Mouse (Mus musculus) stomach, embryonic 16.5 days (tissue): ENCODE results near the gene Klk1b27. TPM values are rescaled to one million over a fixed set of nuclear protein-coding genes. Genes with fewer than 3 reads are reported as not detected.
"Not testable (repeated sequence)": the region's sequence is repeated elsewhere in the genome, so short reads cannot be mapped to it uniquely, and the experiment has no call there.

Experiments
- ATAC-seq: fragments of 200-750 bp; cut with Nextera tagmentation; 2 replicates; pipeline ENCODE4 v1.8.0; 2017; ENCODE audit warnings: moderate number of reproducible peaks, moderate TSS enrichment; ENCODE audit not compliant: insufficient read depth, low FRiP score
- H3K27ac ChIP-seq: fragments of 300-500 bp; sonication (generic); 2 replicates; pipeline ENCODE4 v1.5.1; 2014; ENCODE audit warnings: low read length
- H3K27me3 ChIP-seq: fragments of 300-500 bp; sonication (generic); 2 replicates; pipeline ENCODE4 v1.6.1; 2014; ENCODE audit warnings: low read length, control low read depth, mixed read lengths; ENCODE audit not compliant: control insufficient read depth, insufficient read depth
- H3K36me3 ChIP-seq: fragments of 300-500 bp; sonication (generic); 2 replicates; pipeline ENCODE4 v1.6.1; 2014; ENCODE audit warnings: low read length; ENCODE audit not compliant: control insufficient read depth, insufficient read depth
- H3K4me1 ChIP-seq: fragments of 300-500 bp; sonication (generic); 2 replicates; pipeline ENCODE4 v1.6.1; 2014; ENCODE audit warnings: low read length, control low read depth, mixed read lengths; ENCODE audit not compliant: control insufficient read depth, insufficient read depth
- H3K4me2 ChIP-seq: fragments of 300-500 bp; sonication (generic); 2 replicates; pipeline ENCODE4 v1.6.1; 2014; ENCODE audit warnings: low read depth, low read length, mixed read lengths
- H3K4me3 ChIP-seq: fragments of 300-500 bp; sonication (generic); replicated peaks from 2 replicates; pipeline ENCODE4 v1.5.1; 2014; ENCODE audit warnings: mild to moderate bottlenecking, low read length
- H3K9ac ChIP-seq: fragments of 300-500 bp; sonication (generic); 2 replicates; pipeline ENCODE4 v1.6.1; 2014; ENCODE audit warnings: low read length
- H3K9me3 ChIP-seq: fragments of 300-500 bp; sonication (generic); replicated peaks from 2 replicates; pipeline ENCODE4 v1.6.1; 2016; ENCODE audit warnings: low read length, control low read depth; ENCODE audit not compliant: control insufficient read depth
- WGBS: fragments of 180-500 bp; shearing (Covaris S2); extraction: QIAGEN DNeasy Blood & Tissue Kit; methylation state at CpG from one replicate; pipeline ENCODE4 v1.1.7; 2014; 5-methylcytosine and 5-hydroxymethylcytosine counted together
- polyA plus RNA-seq: library from polyadenylated mRNA; unstranded; fragments of >200 nt; fragmentation: Nextera tagmentation; extraction: Ambion mirVana; gene quantifications from 2 replicates; pipeline ENCODE4 v1.2.1, GENCODE M21; 2015

Klk1b27 gene
- not detected in 2 replicates for polyA plus RNA-seq

DNA sequence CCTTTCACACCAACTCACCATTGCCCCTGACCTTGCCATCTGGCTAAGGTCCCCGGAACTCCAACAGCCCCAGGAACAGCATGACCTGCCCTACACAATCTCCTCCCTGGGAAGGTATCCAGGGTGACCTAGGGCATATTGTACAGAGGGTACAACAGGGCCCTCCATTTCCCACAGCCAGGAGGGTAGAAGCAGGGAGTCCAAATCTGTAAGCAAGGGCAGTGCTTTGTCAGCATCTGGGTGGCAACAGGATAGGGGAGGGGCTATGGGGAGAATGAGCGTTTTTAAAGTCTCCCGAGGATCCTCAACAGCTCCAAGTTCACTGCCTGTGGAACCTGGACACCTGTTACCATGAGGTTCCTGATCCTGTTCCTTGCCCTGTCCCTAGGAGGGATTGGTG is at the start of gene Klk1b27:
Klk1b27 (plus strand) TSS at position 301 of the 400 bp plus-strand sequence.
- H3K27ac ChIP-seq, H3K4me2 ChIP-seq, ATAC-seq, H3K4me1 ChIP-seq, H3K9me3 ChIP-seq, H3K4me3 ChIP-seq, H3K9ac ChIP-seq, H3K36me3 ChIP-seq, H3K27me3 ChIP-seq: not testable (repeated sequence)
- 64% methylated on average over 3 of the region's 3 CpGs for WGBS

DNA sequence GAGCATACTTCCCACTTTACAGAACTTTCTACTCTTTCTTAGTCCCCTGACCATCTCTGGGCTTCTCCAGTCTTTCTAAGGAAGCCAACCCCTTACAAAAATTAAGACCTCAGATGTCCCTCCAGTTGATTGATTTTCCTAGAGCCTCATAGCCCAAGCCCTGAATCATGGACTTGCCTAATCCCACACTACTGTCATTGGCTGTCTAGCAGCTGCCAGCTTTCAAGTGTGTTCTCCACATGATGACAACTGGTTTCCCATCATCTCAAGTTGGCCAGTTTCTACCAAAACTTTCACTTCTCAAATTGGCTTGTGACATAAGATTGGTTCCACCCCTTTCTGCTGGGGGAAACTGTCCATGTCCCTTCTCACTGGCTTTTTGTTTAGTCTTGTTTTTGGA is 47.2 kb upstream of the Klk1b27 start:
- H3K4me1 ChIP-seq, result no peaks in the 10 kb centered on the region
- H3K4me2 ChIP-seq, result no peak overlapping the region
- H3K27ac ChIP-seq, result no peak overlapping the region
- no peak overlapping the region for H3K9ac ChIP-seq
- H3K27me3 ChIP-seq, result no peaks in the 10 kb centered on the region
- H3K4me3 ChIP-seq, result no peak overlapping the region
- H3K9me3 ChIP-seq, result no peaks in the 10 kb centered on the region
- ATAC-seq, result no peak
- no peaks in the 10 kb centered on the region for H3K36me3 ChIP-seq

DNA sequence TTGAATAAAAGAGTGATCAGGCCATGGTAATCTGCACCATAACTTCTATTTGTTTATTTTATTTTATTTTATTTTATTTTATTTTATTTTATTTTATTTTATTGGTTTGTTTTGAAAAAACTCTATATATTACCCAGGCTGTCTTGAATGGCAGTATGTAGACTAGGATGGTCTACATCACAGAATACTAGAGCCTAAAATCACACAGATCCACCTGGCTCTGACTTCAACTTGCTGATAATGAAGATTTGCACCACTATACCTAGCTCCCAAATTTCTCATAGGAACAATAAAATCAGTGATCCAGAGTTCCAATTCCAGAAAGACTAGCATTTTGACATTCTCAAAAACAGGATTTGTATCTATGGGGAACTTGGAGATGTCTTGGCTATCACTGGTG is 40.2 kb upstream of the Klk1b27 start, which contains the start of gene Klk1b26:
Klk1b26 (plus strand) TSS at position 301 of the 400 bp plus-strand sequence.
- not testable (repeated sequence) for H3K4me2 ChIP-seq

DNA sequence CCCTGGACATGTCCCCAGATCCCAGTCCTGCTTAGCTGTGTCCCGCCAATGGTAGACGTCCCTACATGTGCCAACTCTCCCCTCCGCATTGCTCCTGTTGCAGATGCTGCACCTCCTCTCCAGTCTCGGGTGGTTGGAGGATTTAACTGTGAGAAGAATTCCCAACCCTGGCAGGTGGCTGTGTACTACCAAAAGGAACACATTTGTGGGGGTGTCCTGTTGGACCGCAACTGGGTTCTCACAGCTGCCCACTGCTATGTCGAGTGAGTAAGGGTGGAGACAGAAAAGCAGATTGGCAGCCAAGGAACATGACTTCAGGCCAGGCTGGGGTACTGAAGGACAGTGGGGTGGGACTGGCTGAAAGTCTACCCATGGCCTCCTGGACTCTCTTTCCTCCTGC is 37.4 kb upstream of the Klk1b27 start:
- H3K4me1 ChIP-seq, H3K9ac ChIP-seq, ATAC-seq, H3K4me3 ChIP-seq, H3K36me3 ChIP-seq, H3K27me3 ChIP-seq, H3K27ac ChIP-seq, H3K4me2 ChIP-seq, H3K9me3 ChIP-seq: not testable (repeated sequence)
- WGBS, result 75% methylated on average over 6 of the region's 6 CpGs

More for the DNA sequence above, 40.2 kb upstream of the Klk1b27 start, which contains the start of gene Klk1b26:
- not testable (repeated sequence) for ATAC-seq, H3K27ac ChIP-seq, H3K4me3 ChIP-seq, H3K9me3 ChIP-seq, H3K36me3 ChIP-seq, H3K4me1 ChIP-seq, H3K27me3 ChIP-seq, H3K9ac ChIP-seq

DNA sequence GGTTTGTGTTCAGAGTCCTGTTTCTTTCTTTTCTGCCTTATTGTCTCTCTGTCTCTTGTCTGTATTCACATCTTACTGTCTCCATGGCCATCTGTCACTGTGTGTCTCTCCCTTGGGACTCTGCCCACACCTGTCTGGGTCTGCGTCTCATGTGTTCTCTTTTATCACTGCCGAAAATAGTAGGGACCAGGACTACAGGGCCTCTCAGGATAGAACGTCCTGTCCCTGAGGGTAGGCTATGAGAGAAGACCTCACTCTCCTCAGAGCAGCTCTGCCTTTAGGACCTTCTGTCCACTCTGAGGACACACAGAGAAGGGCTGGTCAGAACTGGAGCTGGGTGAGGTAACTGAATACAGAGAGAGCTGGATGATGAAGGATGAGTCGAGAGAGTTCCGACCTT is 37.0 kb upstream of the Klk1b27 start:
- no peak for ATAC-seq
- WGBS, result 90% methylated on average over 5 of the region's 5 CpGs
- H3K4me1 ChIP-seq, result no peaks in the 10 kb centered on the region
- H3K9me3 ChIP-seq, result no peaks in the 10 kb centered on the region
- no peak overlapping the region for H3K27ac ChIP-seq
- H3K4me2 ChIP-seq, result no peak overlapping the region
- no peak overlapping the region for H3K4me3 ChIP-seq
- no peaks in the 10 kb centered on the region for H3K27me3 ChIP-seq
- no peaks in the 10 kb centered on the region for H3K36me3 ChIP-seq
- no peak overlapping the region for H3K9ac ChIP-seq

DNA sequence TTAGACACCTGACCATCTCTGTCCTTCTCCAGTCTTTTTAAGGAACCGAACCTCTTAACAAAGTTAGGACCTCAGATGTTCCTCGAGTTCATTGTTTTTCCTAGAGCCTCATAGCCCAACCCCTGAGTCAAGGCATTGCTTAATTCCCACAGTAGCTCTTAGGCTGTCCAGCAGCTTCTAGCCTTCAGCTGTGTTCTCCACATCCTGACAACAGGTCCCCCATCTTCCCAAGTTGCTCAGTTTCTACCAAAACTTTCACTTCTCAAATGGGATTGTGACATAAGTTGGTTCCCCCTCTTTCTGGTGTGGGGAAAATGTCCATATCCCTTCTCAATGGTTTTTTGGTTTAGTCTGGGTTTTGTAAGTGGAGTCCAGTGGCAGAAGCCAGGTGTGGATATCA is 20.0 kb downstream of the Klk1b27 start:
- WGBS, result 80% methylated on average over 2 of the region's 2 CpGs
- no peaks in the 10 kb centered on the region for H3K4me1 ChIP-seq
- no peak overlapping the region for H3K4me3 ChIP-seq
- no peak overlapping the region for H3K27ac ChIP-seq
- no peak overlapping the region for H3K4me2 ChIP-seq
- no peak for ATAC-seq
- H3K9ac ChIP-seq, result no peak overlapping the region
- no peaks in the 10 kb centered on the region for H3K27me3 ChIP-seq
- no peaks in the 10 kb centered on the region for H3K36me3 ChIP-seq
- H3K9me3 ChIP-seq, result no peaks in the 10 kb centered on the region

DNA sequence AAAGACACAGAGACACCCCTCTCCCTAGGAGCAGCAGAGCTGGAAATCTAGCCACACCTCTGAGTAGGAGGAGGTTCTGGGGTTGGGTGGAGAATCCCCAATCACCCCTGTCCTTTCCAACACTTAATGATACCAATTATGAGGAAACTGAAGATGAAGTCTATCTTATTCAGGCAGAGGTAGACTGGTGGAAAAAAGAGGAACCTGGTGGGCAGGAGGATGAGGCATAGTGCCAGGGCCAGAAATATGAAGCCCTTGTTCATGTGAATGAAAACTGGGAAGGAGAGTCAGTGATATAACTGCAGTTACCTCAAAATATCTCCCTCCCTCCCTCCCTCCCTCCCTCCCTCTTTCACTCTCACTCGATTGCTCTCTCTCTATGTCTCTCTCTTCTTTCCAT is 25.6 kb downstream of the Klk1b27 start:
- no peaks in the 10 kb centered on the region for H3K27me3 ChIP-seq
- whole genome bisulfite sequencing, result 78% methylated on average over 1 of the region's 1 CpGs

DNA sequence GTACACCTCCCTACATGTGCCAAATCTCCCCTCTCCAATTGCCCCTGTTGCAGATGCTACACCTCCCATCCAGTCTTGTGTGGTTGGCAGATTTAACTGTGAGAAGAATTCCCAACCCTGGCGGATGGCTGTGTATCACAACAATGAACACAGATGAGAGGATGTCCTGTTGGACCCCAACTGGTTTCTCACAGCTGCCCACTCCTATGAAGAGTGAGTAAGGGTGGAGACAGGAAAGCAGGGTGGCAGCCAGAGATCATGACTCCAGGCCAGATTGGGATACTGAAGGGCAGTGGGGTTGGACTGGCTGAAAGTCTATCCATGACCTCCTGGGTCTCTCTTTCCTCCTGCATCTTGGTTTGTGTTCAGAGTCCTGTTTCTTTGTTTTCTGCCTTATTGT is 44.0 kb downstream of the Klk1b27 start:
- Histone ChIP-seq H3K9ac (no peak overlapping the region), H3K36me3 (no peaks in the 10 kb centered on the region), H3K4me2 (no peak overlapping the region), H3K9me3 (no peaks in the 10 kb centered on the region), H3K4me3 (no peak overlapping the region), H3K27ac (no peak overlapping the region), H3K27me3 (no peaks in the 10 kb centered on the region), H3K4me1 (no peaks in the 10 kb centered on the region)
- ATAC-seq, result no peak
- 88% methylated on average over 1 of the region's 1 CpGs for WGBS

More for the DNA sequence above, 25.6 kb downstream of the Klk1b27 start:
- no peak for ATAC-seq
- no peak overlapping the region for H3K9ac ChIP-seq
- no peaks in the 10 kb centered on the region for H3K36me3 ChIP-seq
- no peak overlapping the region for H3K27ac ChIP-seq
- no peak overlapping the region for H3K4me3 ChIP-seq
- no peaks in the 10 kb centered on the region for H3K4me1 ChIP-seq
- H3K9me3 ChIP-seq, result no peaks in the 10 kb centered on the region
- no peak overlapping the region for H3K4me2 ChIP-seq

DNA sequence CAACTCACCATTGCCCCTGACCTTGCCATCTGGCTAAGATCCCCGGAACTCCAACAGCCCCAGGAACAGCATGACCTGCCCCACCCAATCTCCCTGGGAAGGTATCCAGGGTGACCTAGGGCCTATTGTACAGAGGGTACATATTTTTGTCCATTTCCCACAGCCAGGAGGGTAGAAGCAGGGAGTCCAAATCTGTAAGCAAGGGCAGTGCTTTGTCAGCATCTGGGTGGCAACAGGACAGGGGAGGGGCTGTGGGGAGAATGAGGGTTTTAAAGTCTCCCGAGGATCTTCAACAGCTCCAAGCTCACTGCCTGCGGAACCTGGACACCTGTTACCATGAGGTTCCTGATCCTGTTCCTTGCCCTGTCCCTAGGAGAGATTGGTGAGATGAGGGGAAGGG is 49.9 kb downstream of the Klk1b27 start, which contains the start of gene Klk1b21:
Klk1b21 (plus strand) TSS at position 301 of the 400 bp plus-strand sequence.
- 59% methylated on average over 3 of the region's 3 CpGs for WGBS

More for the DNA sequence above, 49.9 kb downstream of the Klk1b27 start, which contains the start of gene Klk1b21:
- H3K36me3 ChIP-seq, ATAC-seq, H3K27me3 ChIP-seq, H3K9me3 ChIP-seq, H3K4me3 ChIP-seq, H3K27ac ChIP-seq, H3K4me1 ChIP-seq, H3K4me2 ChIP-seq, H3K9ac ChIP-seq: not testable (repeated sequence)
